Mouse (Mus musculus) gastrocnemius, adult 8-10 months (tissue): Measurements from ENCODE around the gene Armh1. TPM values are rescaled to one million over a fixed set of nuclear protein-coding genes. Genes with fewer than 3 reads are reported as not detected.
A peak's percentile ranks its signal among the peaks of the same experiment; 100 is the strongest.
"Not testable (repeated sequence)": the region's sequence is repeated elsewhere in the genome, so short reads cannot be mapped to it uniquely, and the experiment has no call there.

Experiments used
- DNase-seq, 2 experiments: peaks; one replicate each; pipeline ENCODE4 v3.0.0; 2022; ENCODE audit warnings: low spot score in 2 of 2
- total RNA-seq, 4 experiments: library from RNA; stranded (reverse); gene quantifications; 2 replicates each; pipeline ENCODE4 v1.2.4; 2022

Armh1 gene
- total RNA-seq, 4 experiments from 2014 or later, result not detected

DNA sequence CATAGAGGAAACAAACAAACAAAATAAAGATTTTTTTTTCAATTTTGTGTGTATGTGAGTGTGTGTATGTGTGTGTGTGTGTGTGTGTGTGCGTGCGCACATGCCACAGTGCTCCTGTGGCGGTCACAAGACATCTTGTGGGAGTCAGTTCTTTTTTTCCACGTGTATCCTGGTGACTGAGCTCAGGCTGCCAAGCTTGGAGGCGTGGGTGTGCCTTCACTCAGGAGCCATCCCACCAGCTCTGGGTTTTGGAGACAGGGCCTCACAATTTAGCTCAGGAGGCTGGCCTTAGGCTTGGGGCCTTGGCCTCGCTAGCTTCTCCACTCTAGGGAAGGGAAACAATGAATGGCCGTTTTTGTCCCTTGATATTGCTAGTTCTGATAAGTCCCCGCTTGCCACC lies 27.8 kb downstream of the Armh1 start:
- no peak for DNase-seq

DNA sequence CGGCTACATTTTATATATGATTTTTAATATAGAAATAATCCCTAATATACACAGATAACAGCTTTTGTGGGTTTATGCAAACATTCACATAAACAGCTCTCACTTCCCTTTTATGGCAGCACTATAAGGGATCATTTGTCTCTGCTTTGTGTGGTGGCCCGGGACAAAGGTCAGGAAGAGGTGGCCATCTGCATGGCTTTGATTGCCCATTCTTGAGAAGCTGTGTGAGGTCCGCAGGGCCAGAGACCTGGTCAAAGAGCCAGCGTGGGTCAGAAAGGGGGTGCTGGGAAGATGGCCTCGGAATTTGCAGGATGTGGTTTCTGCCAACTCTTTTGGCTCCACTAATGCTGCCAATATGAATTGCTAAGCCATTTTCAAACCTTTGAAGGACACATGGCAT lies 28.9 kb downstream of the Armh1 start:
- no peak for DNase-seq

GRCm38 (mm10) chr4:117221836-117222235 lies 30.1 kb downstream of the Armh1 start:
- no peak for DNase-seq

DNA sequence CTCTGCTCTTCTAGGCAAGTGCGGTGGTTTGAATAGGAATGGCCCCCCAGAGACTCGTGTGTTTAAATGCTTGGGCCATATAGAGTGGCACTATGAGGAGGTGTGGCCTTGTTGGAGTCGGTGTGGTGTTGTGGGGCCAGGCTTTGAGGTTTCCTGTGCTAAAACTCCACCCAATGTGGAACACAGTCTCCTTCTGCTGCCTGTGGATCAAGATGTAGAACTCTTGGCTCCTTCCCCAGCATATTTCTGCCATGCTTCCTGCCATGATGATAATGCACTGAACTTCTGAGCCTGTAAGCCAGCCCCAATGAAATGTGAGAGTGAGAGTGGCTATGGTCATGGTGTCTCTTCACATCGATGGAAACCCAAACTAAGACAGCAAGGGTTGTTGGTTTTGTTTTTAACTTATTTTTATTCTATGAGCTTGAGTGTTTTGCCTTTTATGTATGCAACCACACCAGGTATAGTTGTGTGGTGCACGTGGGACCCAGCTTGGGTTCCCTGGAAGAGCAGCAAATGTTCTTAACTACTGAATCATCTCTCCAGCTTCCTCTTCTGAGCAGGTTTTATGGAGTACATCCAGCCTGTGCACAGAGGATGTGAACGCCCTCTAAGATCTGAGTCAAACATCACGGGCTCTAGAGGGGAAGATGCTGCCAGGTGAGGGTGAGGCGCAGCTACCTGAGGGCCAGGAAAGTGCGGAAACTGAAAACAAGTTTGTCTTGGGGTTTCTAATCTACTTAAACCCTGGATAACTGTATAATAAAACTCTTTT lies 31.0 kb downstream of the Armh1 start:
- no peak for DNase-seq

- no peak for DNase-seq
These were observed 33.3 kb downstream of the Armh1 start for GRCm38 (mm10) chr4:117218517-117219219.

DNA sequence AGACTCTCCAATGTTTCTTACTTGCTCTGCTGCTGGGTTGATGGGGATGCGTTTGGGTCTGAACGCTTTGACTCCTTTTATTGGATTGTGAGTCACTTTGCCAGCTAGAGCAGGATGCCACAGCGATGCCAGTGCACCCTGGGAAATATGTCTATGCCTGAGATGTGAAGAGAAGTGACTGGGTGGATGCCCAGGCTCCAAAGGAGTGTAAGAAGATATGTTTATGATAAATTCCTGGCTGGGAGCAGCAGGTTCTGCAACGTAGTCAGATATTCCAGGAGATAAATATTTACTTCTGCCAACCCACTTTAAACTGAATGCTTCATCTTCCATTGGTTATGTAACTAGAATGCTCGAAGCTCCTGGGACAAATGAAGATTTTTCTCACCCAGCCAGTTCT lies 34.9 kb downstream of the Armh1 start:
- DNase-seq, result no peak

DNA sequence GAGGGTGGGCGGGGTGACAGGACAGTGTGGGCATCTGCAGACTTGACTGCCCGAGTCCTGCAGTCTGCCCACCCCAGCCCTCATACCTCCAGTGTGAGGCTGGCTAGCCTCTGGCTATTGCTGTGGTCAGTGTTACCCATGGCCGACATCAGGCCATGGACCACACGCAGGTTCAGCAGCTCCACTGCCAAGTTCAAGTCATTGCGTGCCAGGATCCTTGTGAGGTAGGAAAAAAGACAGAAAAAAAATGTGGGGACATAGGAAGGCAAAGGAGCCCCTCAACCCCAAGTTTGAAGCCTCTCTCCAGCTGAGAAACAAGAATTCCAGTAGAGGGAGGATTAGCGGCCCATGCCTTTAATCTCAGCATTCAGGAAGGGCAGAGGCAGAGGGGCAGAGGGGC lies 37.7 kb downstream of the Armh1 start:
- DNase-seq, result no peak

DNA sequence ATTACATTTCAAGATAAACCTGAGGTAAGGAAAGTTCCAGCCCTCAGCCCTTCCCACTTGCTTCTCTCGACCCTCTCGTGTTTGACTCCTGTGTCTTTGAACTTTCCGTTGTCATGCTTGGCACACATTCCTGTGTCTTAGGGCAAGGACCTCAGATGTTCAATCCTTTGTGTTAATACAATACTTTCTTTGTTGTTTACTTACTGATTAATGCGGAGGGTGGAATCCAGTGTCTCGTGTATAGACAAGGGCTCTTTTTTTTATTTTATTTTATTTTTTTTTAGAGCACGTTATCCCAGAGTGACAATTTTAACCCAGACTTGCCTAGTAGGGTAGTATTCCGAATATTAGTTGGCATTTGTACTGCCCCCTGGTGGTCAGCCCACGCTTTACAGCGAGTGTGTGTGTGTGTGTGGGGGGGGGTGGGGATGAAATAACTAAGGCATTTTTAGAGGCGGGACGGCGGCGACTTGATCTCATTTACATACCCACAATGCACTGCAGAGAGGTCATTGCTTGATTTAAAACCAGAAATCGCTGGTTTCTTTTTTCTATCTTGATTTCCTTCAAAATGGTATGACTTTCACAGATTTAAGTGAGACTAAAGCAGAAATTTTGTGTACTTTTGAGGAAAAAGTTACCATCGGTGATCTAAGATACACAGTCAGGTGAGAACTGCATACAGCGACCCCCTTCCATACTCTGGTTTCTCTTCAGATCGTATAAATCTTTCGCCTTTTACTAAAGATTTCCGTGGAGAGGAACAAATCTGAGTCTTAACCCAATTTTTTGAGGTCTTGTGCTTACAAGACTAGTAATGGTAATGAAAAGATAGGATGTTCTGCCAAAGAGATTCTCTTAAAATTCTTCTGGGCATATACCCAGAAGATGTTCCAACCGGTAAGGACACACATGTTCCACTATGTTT lies 41.5 kb downstream of the Armh1 start:
- DNase-seq, result peak; percentile 70 to 73

DNA sequence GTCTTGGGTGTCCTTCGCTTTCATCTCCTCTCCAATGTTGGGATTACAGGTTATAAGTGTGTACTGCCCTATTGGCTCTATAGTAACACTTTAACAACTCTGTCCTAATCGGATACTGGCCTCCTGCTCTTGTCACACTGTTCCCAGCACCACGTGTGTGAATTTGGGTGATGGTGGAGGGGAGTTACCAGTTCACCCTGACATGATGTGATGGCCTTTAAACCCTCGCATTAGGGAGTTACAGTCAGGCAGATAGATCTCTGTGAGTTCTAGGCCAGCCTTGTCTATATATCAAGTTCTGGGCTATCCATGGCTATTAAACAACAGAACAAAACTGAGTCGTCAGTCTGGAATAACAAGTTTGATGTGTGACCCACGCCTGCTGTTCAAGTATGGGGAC lies 42.3 kb downstream of the Armh1 start:
- DNase-seq, result no peak

DNA sequence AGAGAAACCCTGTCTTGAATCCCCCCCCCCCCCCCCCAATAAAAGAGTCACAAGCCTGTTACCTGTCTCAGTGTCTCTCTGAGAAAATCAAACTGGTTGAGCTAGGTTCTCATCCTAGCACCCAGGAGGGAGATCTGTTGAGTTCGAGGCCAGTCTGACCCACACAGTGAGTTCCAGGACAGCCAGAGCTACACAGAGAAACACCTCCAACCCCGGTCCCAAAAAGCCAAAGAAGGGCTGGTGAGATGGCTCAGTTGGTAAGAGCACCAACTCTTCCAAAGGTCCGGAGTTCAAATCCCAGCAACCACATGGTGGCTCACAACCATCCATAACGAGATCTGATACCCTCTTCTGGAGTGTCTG lies 49.0 kb downstream of the Armh1 start:
- no peak for DNase-seq

- DNase-seq, result no peak
These were observed 49.6 kb downstream of the Armh1 start for GRCm38 (mm10) chr4:117202046-117202991.

DNA sequence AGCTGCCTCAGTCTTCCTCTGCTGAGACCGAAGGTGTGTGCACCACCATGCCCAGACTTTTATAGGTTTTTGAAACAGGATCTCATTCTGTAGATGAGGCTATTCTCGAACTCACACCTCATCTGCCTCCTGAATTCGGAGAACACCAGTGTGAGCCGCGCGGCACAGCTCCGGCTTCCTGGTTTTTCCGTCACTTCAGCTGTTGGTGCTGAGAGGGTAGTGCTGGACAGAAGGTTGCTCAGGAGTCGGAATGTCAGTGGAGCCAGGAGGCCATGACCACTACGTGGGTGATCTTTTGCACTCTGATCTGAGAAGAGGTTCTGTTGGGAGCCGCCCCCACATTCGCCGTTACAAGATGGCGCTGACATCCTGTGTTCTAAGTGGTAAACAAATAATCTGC lies 60.1 kb downstream of the Armh1 start:
- no peak for DNase-seq

DNA sequence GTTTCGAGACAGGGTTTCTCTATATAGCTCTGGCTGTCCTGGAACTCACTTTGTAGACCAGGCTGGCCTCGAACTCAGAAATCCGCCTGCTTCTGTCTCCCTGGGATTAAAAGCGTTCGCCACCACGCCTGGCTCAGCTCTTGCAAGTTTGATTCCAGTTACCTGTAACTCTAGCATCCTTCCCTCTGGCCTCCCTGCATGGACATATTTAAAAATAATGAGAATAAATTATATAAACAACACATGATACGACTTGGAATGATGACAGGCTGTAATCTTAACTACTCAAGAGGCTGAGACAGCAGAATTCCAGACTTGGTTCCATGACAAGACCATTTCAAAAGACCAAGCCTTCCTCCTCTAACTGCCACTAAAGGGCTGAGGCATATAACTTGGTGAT lies 61.3 kb downstream of the Armh1 start:
- DNase-seq, result peak in 1 of 2 experiments; percentile 16

- no peak for DNase-seq
These were observed 61.9 kb downstream of the Armh1 start for GRCm38 (mm10) chr4:117189856-117190543.

DNA sequence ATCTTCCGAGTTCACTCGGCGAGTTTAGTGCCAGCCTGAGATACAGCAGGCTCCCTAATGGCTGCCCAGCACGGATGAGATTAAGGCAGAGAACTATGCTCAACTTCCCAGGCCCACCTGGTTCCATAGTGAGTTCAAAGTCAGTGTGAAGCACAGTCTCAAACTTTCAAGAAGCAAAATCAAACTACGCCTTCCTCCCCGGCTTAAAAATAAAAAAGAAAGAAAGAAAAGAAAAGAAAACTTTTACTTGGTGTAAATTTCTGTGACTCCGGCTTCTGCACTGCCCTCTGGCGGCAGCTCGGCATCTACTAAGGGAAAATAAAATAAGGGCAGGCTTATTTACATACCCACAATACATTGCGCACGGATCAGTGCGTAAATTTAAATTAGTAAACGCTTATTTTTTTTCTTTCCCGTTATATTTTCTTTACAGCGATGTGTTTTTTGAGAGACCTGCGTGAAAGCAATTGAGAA lies 62.5 kb downstream of the Armh1 start:
- peak; percentile 69 to 78 for DNase-seq

- DNase-seq, result no peak
These were observed 63.0 kb downstream of the Armh1 start for GRCm38 (mm10) chr4:117188969-117189368.

DNA sequence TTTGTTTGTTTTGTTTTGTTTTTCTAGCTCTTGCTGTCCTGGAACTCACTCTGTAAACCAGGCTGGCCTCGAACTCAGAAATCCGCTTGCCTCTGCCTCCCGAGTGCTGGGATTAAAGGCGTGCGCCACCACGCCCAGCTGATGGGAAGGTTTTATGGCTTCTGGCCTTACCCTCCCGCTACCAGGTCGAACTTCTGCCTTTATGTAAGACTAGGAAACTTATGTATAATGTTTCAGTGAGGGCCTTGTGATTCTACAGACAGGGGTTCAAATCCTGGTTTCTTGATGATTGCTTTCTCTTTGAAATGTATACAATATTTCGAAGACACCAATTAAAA lies 69.2 kb downstream of the Armh1 start:
- not testable (repeated sequence) for DNase-seq

DNA sequence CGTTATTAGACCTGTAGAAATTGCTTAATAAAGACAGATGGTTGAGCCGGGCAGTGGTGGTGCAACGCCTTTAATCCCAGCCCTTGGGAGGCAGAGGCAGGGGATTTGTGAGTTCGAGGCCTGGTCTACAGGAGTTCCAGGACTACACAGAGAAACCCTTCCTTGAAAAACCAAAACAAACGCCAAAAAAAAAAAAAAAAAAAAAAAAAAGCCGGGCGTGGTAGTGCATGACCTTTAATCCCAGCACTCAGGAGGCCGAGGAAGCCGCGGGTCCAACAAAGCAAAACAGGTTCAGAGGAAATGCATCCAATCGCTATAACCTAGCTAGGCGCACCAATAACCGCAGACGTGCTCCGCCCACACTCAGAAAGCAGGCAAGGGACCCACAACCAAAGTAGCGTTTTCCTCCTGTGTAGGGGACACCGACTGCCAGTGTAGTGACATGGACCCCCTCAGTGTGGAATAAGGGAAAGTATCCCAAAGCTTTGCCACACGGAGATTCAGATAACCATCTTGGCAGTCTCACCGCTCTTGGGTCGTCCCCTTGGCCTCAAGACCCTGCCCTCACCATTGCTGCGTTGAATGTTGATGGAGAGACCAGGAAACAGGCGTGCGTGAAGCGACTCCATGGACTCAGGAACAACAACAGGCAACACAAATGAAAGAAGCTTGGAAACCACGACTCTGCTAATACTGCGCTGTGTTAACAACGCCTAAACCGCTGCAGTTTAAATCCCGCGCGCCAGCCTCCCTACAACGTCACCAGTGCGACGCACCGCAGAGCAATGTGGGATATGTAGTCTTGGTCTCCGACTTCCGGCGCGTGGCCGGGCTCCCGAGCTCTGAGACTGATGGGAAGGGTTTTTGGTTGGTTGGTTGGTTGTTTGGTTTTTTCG lies 69.8 kb downstream of the Armh1 start, which contains the start of gene Kif2c:
Gene Kif2c, minus strand, starts transcription at position 777 of the 896 bp plus-strand sequence.
- DNase-seq, result peak; percentile 80 to 87

DNA sequence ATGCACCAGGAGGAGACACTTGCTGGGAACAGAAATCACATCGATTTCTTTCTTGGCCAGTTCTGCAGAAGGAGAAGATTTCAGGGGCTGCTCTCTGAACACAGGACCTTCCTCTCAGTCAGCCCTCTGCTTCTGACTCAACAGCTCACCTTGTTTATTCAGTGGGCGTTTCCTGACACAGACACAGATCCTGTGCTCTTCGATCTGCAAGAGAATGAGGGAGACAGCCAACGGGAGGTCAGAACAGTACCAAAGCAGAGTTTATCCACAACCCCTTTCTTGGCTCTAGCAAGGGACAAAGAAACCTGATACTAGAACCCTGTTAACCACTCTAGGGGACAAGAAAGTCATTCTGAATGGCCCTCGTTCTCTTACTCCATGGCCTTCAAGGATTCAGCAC lies 82.0 kb downstream of the Armh1 start:
- no peak for DNase-seq
